Mouse (Mus musculus) cerebellum, adult 2 months (tissue): ENCODE results near the gene Nelfa.

ENCODE experiments used
- CTCF ChIP-seq: fragments of 200-500 bp; IDR thresholded peaks from 2 replicates; pipeline ENCODE4 v1.5.1; 2011; ENCODE audit warnings: low read depth, mild to moderate bottlenecking, control low read depth, low read length, moderate library complexity, borderline replicate concordance; ENCODE audit not compliant: insufficient read depth
- POLR2A ChIP-seq: fragments of 200-500 bp; IDR thresholded peaks from 2 replicates; pipeline ENCODE4 v1.6.1; 2011; ENCODE audit warnings: low read length, control low read depth, borderline replicate concordance; ENCODE audit not compliant: insufficient read depth

GRCm38 (mm10) chr5:33926170-33926569, 10.0 kb downstream of the Nelfa start:
- TF ChIP-seq CTCF (no peak), POLR2A (no peak)
